Mouse (Mus musculus) liver, postnatal 0 days (tissue): Measurements from ENCODE around the gene Ppp2ca. TPM values are rescaled to one million over a fixed set of nuclear protein-coding genes. Genes with fewer than 3 reads are reported as not detected.

ENCODE experiments used
- ATAC-seq: fragments of 200-750 bp; cut with Nextera tagmentation; 2 replicates; pipeline ENCODE4 v1.8.0; 2017; ENCODE audit warnings: mild to moderate bottlenecking, moderate library complexity
- DNase-seq: peaks from one replicate; pipeline ENCODE4 v3.0.0-alpha.2; 2016
- H3K27ac ChIP-seq: fragments of 300-500 bp; sonication (generic); 2 replicates; pipeline ENCODE4 v1.5.1; 2014; ENCODE audit warnings: antibody characterized with exemption, moderate library complexity, mild to moderate bottlenecking, low read depth
- H3K27me3 ChIP-seq: fragments of 300-500 bp; sonication (generic); 2 replicates; pipeline ENCODE4 v1.6.1; 2014; ENCODE audit warnings: low read length, control low read depth, mixed read lengths; ENCODE audit not compliant: insufficient read depth
- H3K36me3 ChIP-seq: fragments of 300-500 bp; sonication (generic); replicated peaks from 2 replicates; pipeline ENCODE4 v1.6.1; 2014; ENCODE audit warnings: mild to moderate bottlenecking, control low read depth, low read length, moderate library complexity, mixed read lengths; ENCODE audit not compliant: insufficient read depth
- H3K4me1 ChIP-seq: fragments of 300-500 bp; sonication (generic); 2 replicates; pipeline ENCODE4 v1.6.1; 2014; ENCODE audit warnings: antibody characterized with exemption, mild to moderate bottlenecking, control low read depth; ENCODE audit not compliant: insufficient read depth
- H3K4me2 ChIP-seq: fragments of 300-500 bp; sonication (generic); 2 replicates; pipeline ENCODE4 v1.6.1; 2014; ENCODE audit warnings: low read depth, mild to moderate bottlenecking, low read length, moderate library complexity, mixed read lengths
- H3K4me3 ChIP-seq: fragments of 300-500 bp; sonication (generic); 2 replicates; pipeline ENCODE4 v1.5.1; 2014; ENCODE audit warnings: low read depth, low read length
- H3K9ac ChIP-seq: fragments of 300-500 bp; sonication (generic); replicated peaks from 2 replicates; pipeline ENCODE4 v1.6.1; 2014; ENCODE audit warnings: mild to moderate bottlenecking, moderate library complexity
- H3K9me3 ChIP-seq: fragments of 300-500 bp; sonication (generic); 2 replicates; pipeline ENCODE4 v1.6.1; 2016; ENCODE audit warnings: mild to moderate bottlenecking, control low read depth, low read length, mixed read lengths
- CTCF ChIP-seq: sonication (generic); IDR thresholded peaks from 2 replicates; pipeline ENCODE4 v1.5.1; 2016; ENCODE audit warnings: antibody characterized with exemption, low read depth
- EP300 ChIP-seq: IDR thresholded peaks from 2 replicates; pipeline ENCODE4 v1.6.1; 2016; ENCODE audit warnings: antibody characterized with exemption, low read depth, mild to moderate bottlenecking
- WGBS: fragments of 180-500 bp; shearing (Covaris S2); extraction: QIAGEN DNeasy Blood & Tissue Kit; methylation state at CpG from one replicate; pipeline ENCODE4 v1.1.7; 2014; ENCODE audit not compliant: insufficient replicate concordance; 5-methylcytosine and 5-hydroxymethylcytosine counted together
- microRNA-seq: library from miRNA; unstranded; fragments of <30 nt; microRNA quantifications from one replicate; pipeline ENCODE4, GENCODE M21; 2016
- polyA plus RNA-seq: library from polyadenylated mRNA; unstranded; fragments of >200 nt; fragmentation: Nextera tagmentation; extraction: Ambion mirVana; gene quantifications from 2 replicates; pipeline ENCODE4 v1.2.1, GENCODE M21; 2015

Ppp2ca gene
- polyA plus RNA-seq, 1 experiment from 2014 or later: 23.2 TPM

DNA sequence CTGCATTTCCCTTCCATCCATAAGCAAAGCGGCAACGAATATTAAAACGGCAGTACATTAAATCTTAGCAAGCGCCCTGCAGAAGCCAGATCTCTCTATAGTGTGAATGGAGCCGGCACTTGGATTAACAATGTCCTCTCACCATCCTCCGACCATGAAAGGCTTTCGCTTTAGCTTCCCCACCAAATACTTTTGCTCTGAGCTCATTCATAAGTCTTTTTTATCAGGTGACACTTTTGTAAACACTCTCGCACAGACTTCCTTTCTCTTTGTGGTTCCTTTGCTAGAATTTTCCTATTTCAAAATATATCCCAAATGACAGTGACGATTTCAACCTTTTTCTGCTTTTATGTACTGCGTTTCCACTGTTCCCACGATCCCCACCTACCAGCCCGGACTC, 70.0 kb downstream of the Ppp2ca start:
- WGBS: 5% methylated on average over 12 of the region's 12 CpGs

More for the DNA sequence above, 70.0 kb downstream of the Ppp2ca start:
- Histone ChIP-seq H3K27ac (no peak overlapping the region), H3K36me3 (no peaks in the 10 kb centered on the region), H3K4me1 (0 out of 2 replicates have a peak, but pooled peaks cover 2% of the 10 kb centered on the region), H3K27me3 (peaks cover 20% of the 10 kb centered on the region; the same call in 1 of the 2 replicates), H3K4me2 (peak overlapping the region; percentile 72), H3K4me3 (peak overlapping the region; percentile 48), H3K9ac (no peak overlapping the region), H3K9me3 (no peaks in the 10 kb centered on the region)
- ATAC-seq (no peak), DNase-seq (no peak)
- no peak for TF ChIP-seq CTCF
- TF ChIP-seq EP300: no peak

Small RNA genes lying within 50 kb of the gene (microRNA-seq; reads per million reads assigned to microRNA genes)
- gene Gm24157 (not detected), gene Mir3061 (13.4 reads per million, percentile 23 among the genes with 10 or more reads in this experiment)

Other genes starting within 250 kb of the Ppp2ca start
- 0.86 and 1.0 TPM in 2 replicates for gene Jade2, start 241.0 kb upstream of the Ppp2ca start, polyA plus RNA-seq
- gene Cdkn2aipnl, start 131.0 kb upstream of the Ppp2ca start, polyA plus RNA-seq: 30.7 and 33.3 TPM in 2 replicates
- gene Ube2b, start 97.9 kb upstream of the Ppp2ca start, polyA plus RNA-seq: 127 and 148 TPM in 2 replicates
- gene Cdkl3, start 94.5 kb upstream of the Ppp2ca start, polyA plus RNA-seq: 1.6 and 1.7 TPM in 2 replicates
- not detected in 2 replicates for gene Olfr1373, start 46.8 kb downstream of the Ppp2ca start, polyA plus RNA-seq
- not detected in 2 replicates for gene Olfr1371, start 115.3 kb downstream of the Ppp2ca start, polyA plus RNA-seq
- 289 and 296 TPM in 2 replicates for gene Skp1a, start 133.3 kb downstream of the Ppp2ca start, polyA plus RNA-seq
- gene Tcf7, start 184.3 kb downstream of the Ppp2ca start, polyA plus RNA-seq: 1.4 and 1.5 TPM in 2 replicates